Mouse (Mus musculus) limb, embryonic 14.5 days (tissue): ENCODE results near the gene Zkscan17. TPM values are rescaled to one million over a fixed set of nuclear protein-coding genes. Genes with fewer than 3 reads are reported as not detected.

Experiments
- ATAC-seq: fragments of 200-750 bp; cut with Nextera tagmentation; 2 replicates; pipeline ENCODE4 v1.8.0; 2017; ENCODE audit warnings: low read depth, moderate number of reproducible peaks, moderate TSS enrichment; ENCODE audit not compliant: low FRiP score
- DNase-seq: peaks from one replicate; pipeline ENCODE4 v3.0.0-alpha.2; 2015; ENCODE audit warnings: low spot score
- H3K27ac ChIP-seq: fragments of 300-500 bp; sonication (generic); replicated peaks from 2 replicates; pipeline ENCODE4 v1.5.1; 2014; ENCODE audit warnings: low read depth, mild to moderate bottlenecking, low read length, moderate library complexity, mixed read lengths
- H3K27me3 ChIP-seq: fragments of 300-500 bp; sonication (generic); 2 replicates; pipeline ENCODE4 v1.6.1; 2014; ENCODE audit warnings: low read length, mixed read lengths; ENCODE audit not compliant: control insufficient read depth, insufficient read depth
- H3K36me3 ChIP-seq: fragments of 300-500 bp; sonication (generic); 2 replicates; pipeline ENCODE4 v1.6.1; 2014; ENCODE audit warnings: mild to moderate bottlenecking, low read length, moderate library complexity, mixed read lengths; ENCODE audit not compliant: control insufficient read depth, insufficient read depth
- H3K4me1 ChIP-seq: fragments of 300-500 bp; sonication (generic); 2 replicates; pipeline ENCODE4 v1.6.1; 2014; ENCODE audit warnings: antibody characterized with exemption, low read length, mixed read lengths; ENCODE audit not compliant: control insufficient read depth, insufficient read depth
- H3K4me2 ChIP-seq: fragments of 300-500 bp; sonication (generic); replicated peaks from 2 replicates; pipeline ENCODE4 v1.6.1; 2014; ENCODE audit warnings: low read depth, mild to moderate bottlenecking, low read length, moderate library complexity; ENCODE audit not compliant: severe bottlenecking
- H3K4me3 ChIP-seq: fragments of 300-500 bp; sonication (generic); replicated peaks from 2 replicates; pipeline ENCODE4 v1.5.1; 2014; ENCODE audit warnings: low read length
- H3K9ac ChIP-seq: fragments of 300-500 bp; sonication (generic); 2 replicates; pipeline ENCODE4 v1.6.1; 2014; ENCODE audit warnings: mild to moderate bottlenecking, low read depth, low read length, moderate library complexity; ENCODE audit not compliant: severe bottlenecking
- H3K9me3 ChIP-seq: fragments of 300-500 bp; sonication (generic); 2 replicates; pipeline ENCODE4 v1.6.1; 2016; ENCODE audit warnings: low read length; ENCODE audit not compliant: control insufficient read depth
- POLR2A ChIP-seq: fragments of 200-500 bp; IDR thresholded peaks from 2 replicates; pipeline ENCODE4 v1.8.0; 2012; ENCODE audit warnings: inconsistent platforms, mild to moderate bottlenecking, moderate library complexity, borderline replicate concordance; ENCODE audit not compliant: insufficient read depth, insufficient read length; ENCODE audit errors: extremely low read depth
- WGBS: fragments of 180-500 bp; shearing (Covaris S2); extraction: QIAGEN DNeasy Blood & Tissue Kit; methylation state at CpG from one replicate; pipeline ENCODE4 v1.1.7; 2014; 5-methylcytosine and 5-hydroxymethylcytosine counted together
- polyA plus RNA-seq, 2 experiments: library from polyadenylated mRNA; depleted of rRNA in 1 of 2; stranded (reverse) in 1 of 2; unstranded in 1 of 2; fragments of >200 nt; fragmentation: Nextera tagmentation in 1 of 2; extraction: Ambion mirVana in 1 of 2; gene quantifications; 2 replicates each; pipeline versions ENCODE4 v1.2.1 to v1.2.3; 2012 to 2014

Zkscan17 gene
- polyA plus RNA-seq, 2 experiments: 18.1 to 19.5 TPM

- no peak for ATAC-seq
- Histone ChIP-seq H3K27me3 (no peaks in the 10 kb centered on the region), H3K9ac (no peak overlapping the region), H3K36me3 (peaks cover 34% of the 10 kb centered on the region), H3K4me1 (no peaks in the 10 kb centered on the region), H3K4me3 (no peak overlapping the region), H3K4me2 (no peak overlapping the region), H3K27ac (no peak overlapping the region), H3K9me3 (no peaks in the 10 kb centered on the region)
- 4% methylated on average over 2 of the region's 2 CpGs for WGBS
- TF ChIP-seq POLR2A: no peak
- DNase-seq: peak; percentile 79
These were observed 43.3 kb downstream of the Zkscan17 start for GRCm38 (mm10) chr11:59483212-59483611.

GRCm38 (mm10) chr11:59477240-59477639 is 49.3 kb downstream of the Zkscan17 start:
- TF ChIP-seq POLR2A: no peak
- Histone ChIP-seq H3K4me3 (no peak overlapping the region), H3K4me2 (no peak overlapping the region), H3K9me3 (no peaks in the 10 kb centered on the region), H3K27ac (no peak overlapping the region), H3K4me1 (no peaks in the 10 kb centered on the region), H3K36me3 (no peaks in the 10 kb centered on the region), H3K9ac (no peak overlapping the region), H3K27me3 (no peaks in the 10 kb centered on the region)
- 68% methylated on average over 6 of the region's 6 CpGs for WGBS
- DNase-seq: no peak
- ATAC-seq: no peak

DNA sequence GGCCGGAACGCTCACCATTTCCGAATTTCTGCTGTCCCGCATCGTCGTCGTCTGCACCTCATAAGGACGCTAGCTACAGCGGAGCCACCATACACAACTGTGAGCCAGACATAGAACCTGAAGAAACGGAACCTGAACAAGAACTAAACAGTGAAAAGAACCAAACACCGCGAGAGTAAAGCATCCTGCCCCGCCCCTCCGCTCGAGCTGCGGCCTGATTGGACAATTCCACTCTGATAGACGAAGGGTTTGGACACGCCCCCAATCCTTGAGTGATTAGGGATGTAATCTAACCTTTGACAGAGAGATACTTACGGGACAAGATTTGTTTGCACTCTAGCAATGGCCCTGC is 54.2 kb downstream of the Zkscan17 start, which contains the start of gene Zfp867:
Gene Zfp867 (minus strand): TSS at position 149 of the 352 bp plus-strand sequence.
- no peaks in the 10 kb centered on the region for H3K36me3 ChIP-seq
- peak; percentile 47; the same call in 1 of the 2 replicates for TF ChIP-seq POLR2A
- ATAC-seq (peak; percentile 90), DNase-seq (peak; percentile 97)
- H3K27me3 ChIP-seq: no peaks in the 10 kb centered on the region
- H3K27ac ChIP-seq: peak within 1 kb of the TSS; percentile 73
- peak within 1 kb of the TSS; percentile 86 for H3K9ac ChIP-seq
- H3K4me3 ChIP-seq: peak within 1 kb of the TSS; percentile 84
- peaks cover 6% of the 10 kb centered on the region for H3K4me1 ChIP-seq
- no peaks in the 10 kb centered on the region for H3K9me3 ChIP-seq
- peak within 1 kb of the TSS; percentile 75 for H3K4me2 ChIP-seq
- 1% methylated on average over 19 of the region's 19 CpGs for WGBS

DNA sequence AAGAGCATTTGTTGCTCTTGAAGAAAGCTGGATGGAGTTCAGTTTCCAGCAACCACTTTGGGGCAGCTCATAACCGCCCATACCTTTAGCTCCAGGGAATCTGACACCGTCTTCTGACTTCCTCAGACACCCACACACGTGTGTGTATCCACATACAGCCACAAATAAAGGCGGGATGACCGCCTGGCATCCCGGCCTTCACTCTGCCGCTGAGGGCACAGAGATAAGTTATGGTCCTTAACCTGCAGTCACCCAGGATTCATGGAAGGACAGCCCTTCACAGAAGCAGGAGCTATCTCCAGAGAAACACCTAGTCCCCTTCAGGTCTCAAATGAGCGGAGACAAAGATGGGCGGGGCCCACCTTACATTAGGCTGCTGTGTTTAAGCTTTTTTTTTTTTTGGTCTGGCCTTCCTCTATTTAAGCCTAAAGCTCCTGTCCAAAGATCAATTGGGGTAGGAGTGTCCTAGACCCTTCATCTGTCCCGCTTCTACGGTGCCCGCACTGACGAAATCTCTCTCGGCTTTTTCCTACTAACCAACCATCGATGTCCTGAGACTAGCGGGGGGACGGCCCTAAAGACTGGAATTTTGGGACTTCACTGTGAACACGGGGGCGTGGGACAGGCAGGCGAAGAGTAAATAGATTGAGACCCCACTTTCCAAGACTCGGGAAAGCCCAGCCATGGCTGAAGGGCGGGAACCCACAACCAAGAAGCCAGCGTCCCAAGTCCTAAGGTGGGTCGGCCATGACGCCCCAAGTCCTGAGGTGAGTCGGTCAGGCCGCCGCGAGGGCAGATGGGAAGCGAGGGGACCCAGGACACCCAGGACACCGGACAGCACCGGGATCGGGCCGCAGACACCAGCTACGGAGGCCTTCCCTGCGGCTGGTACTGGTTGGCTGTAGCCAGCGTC is 54.9 kb downstream of the Zkscan17 start:
- no peaks in the 10 kb centered on the region for H3K9me3 ChIP-seq
- no peaks in the 10 kb centered on the region for H3K27me3 ChIP-seq
- H3K27ac ChIP-seq: peak overlapping the region; percentile 73
- peak overlapping the region; percentile 75 for H3K4me2 ChIP-seq
- peaks cover 6% of the 10 kb centered on the region for H3K4me1 ChIP-seq
- H3K36me3 ChIP-seq: no peaks in the 10 kb centered on the region
- no peak for TF ChIP-seq POLR2A
- ATAC-seq (peak; percentile 69; the same call in 1 of the 2 replicates), DNase-seq (no peak)
- WGBS: 3% methylated on average over 37 of the region's 37 CpGs
- H3K4me3 ChIP-seq: peak overlapping the region; percentile 84
- H3K9ac ChIP-seq: peak overlapping the region; percentile 86

DNA sequence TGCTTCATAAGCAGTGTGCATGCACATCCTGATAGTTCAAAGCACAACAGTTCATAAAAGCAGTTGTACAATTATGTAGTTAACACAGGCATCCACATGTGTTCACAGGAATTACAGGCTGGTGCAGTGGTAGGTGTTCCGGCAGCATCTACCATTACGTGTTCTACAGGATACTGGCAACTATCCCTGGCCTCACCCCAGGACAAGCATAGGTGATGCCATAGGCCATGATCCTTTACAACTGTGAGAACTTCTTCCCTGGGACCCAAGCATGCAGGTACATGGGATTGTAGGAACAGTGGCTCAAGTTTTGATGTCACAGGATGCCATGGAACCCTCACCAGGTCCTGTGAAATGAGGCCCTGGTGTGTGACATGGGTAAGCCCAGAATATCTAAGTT is 66.1 kb downstream of the Zkscan17 start:
- TF ChIP-seq POLR2A: no peak
- Histone ChIP-seq H3K36me3 (peaks cover 64% of the 10 kb centered on the region), H3K4me1 (peaks cover 6% of the 10 kb centered on the region), H3K27me3 (no peaks in the 10 kb centered on the region), H3K27ac (no peak overlapping the region), H3K4me2 (no peak overlapping the region), H3K4me3 (no peak overlapping the region), H3K9ac (no peak overlapping the region), H3K9me3 (peaks cover 29% of the 10 kb centered on the region)
- ATAC-seq (no peak), DNase-seq (no peak)
- 92% methylated on average over 2 of the region's 2 CpGs for WGBS
